Mouse (Mus musculus): Measurements from ENCODE around the gene Atp13a2.
A peak's percentile ranks its signal among the peaks of the same experiment; 100 is the strongest.

- peak; percentile 63; the same call in 1 of the 2 replicates for TF ChIP-seq CTCF (IDR thresholded peaks at IDR 0.05; ENCODE audit: extremely low read depth, insufficient read depth, insufficient read length, insufficient replicate concordance)
- no peak for TF ChIP-seq POLR2A (IDR thresholded peaks at IDR 0.05; ENCODE audit: low read depth, low read length)
Measured at GRCm38 (mm10) chr4:140964620-140965019, 22.1 kb upstream of the Atp13a2 start.
